Mouse (Mus musculus): ENCODE results near the gene Ncdn.

The Ncdn gene

GRCm38 (mm10) chr4:126732531-126733380, 20.5 kb downstream of the Ncdn start:
- no peak for DNase-seq (ENCODE audit: low spot score in 2 of 2)

- no peak for DNase-seq (ENCODE audit: low spot score in 2 of 2)
These were observed 21.1 kb downstream of the Ncdn start for GRCm38 (mm10) chr4:126732111-126732510.

GRCm38 (mm10) chr4:126707439-126707826, 45.8 kb downstream of the Ncdn start:
- no peak for DNase-seq (ENCODE audit: low spot score in 2 of 2)

- DNase-seq (ENCODE audit: low spot score in 2 of 2) = no peak
These were observed 46.4 kb downstream of the Ncdn start for GRCm38 (mm10) chr4:126706630-126707438.

GRCm38 (mm10) chr4:126696908-126697307, 56.3 kb downstream of the Ncdn start:
- no peak for DNase-seq (ENCODE audit: low spot score in 2 of 2)
